Mouse (Mus musculus) liver, embryonic 14.5 days (tissue): ENCODE measurements around the gene Dab2ip. TPM values are rescaled to one million over a fixed set of nuclear protein-coding genes. Genes with fewer than 3 reads are reported as not detected.

Experiments used
- ATAC-seq: fragments of 200-750 bp; cut with Nextera tagmentation; 2 replicates; pipeline ENCODE4 v1.8.0; 2017; ENCODE audit warnings: moderate number of reproducible peaks, mild to moderate bottlenecking, moderate library complexity; ENCODE audit not compliant: insufficient read depth
- DNase-seq, 3 experiments: peaks; one replicate each; pipeline ENCODE4 v3.0.0-alpha.2; 2012 to 2013; ENCODE audit warnings: low read depth in 3 of 3, low spot score in 3 of 3
- H3K27ac ChIP-seq: fragments of 300-500 bp; sonication (generic); 2 replicates; pipeline ENCODE4 v1.5.1; 2014; ENCODE audit warnings: moderate library complexity, mild to moderate bottlenecking, control low read depth, inconsistent platforms
- H3K27me3 ChIP-seq: fragments of 300-500 bp; sonication (generic); 2 replicates; pipeline ENCODE4 v1.6.1; 2014; ENCODE audit warnings: mild to moderate bottlenecking, low read length, moderate library complexity; ENCODE audit not compliant: control insufficient read depth, insufficient read depth
- H3K36me3 ChIP-seq: fragments of 300-500 bp; sonication (generic); replicated peaks from 2 replicates; pipeline ENCODE4 v1.6.1; 2014; ENCODE audit warnings: low read depth; ENCODE audit not compliant: control insufficient read depth, insufficient read depth
- H3K4me1 ChIP-seq, 2 experiments: fragments of 200-500 bp in 1 of 2; fragments of 300-500 bp in 1 of 2; sonication (generic) in 1 of 2; replicated peaks; 2 replicates each; pipeline ENCODE4 v1.6.1; 2012 to 2014; ENCODE audit warnings: antibody characterized with exemption in 1 of 2, inconsistent platforms in 1 of 2, low read length in 1 of 2; ENCODE audit not compliant: control insufficient read depth in 2 of 2, insufficient read depth in 2 of 2
- H3K4me2 ChIP-seq: fragments of 300-500 bp; sonication (generic); 2 replicates; pipeline ENCODE4 v1.6.1; 2014; ENCODE audit warnings: low read depth, mild to moderate bottlenecking, control low read depth, moderate library complexity
- H3K4me3 ChIP-seq, 2 experiments: fragments of 200-500 bp in 1 of 2; fragments of 300-500 bp in 1 of 2; sonication (generic) in 1 of 2; 2 replicates each; pipeline ENCODE4 v1.5.1; 2012 to 2014; ENCODE audit warnings: low read depth in 2 of 2, low read length in 2 of 2, mild to moderate bottlenecking in 2 of 2, control low read depth in 1 of 2, inconsistent platforms in 1 of 2, moderate library complexity in 1 of 2; ENCODE audit not compliant: insufficient read depth in 1 of 2
- H3K9ac ChIP-seq: fragments of 300-500 bp; sonication (generic); replicated peaks from 2 replicates; pipeline ENCODE4 v1.6.1; 2014; ENCODE audit warnings: mild to moderate bottlenecking, control low read depth, moderate library complexity
- H3K9me3 ChIP-seq: fragments of 300-500 bp; sonication (generic); 2 replicates; pipeline ENCODE4 v1.6.1; 2016; ENCODE audit warnings: low read length, mixed read lengths; ENCODE audit not compliant: control insufficient read depth
- CTCF ChIP-seq: IDR thresholded peaks from 2 replicates; pipeline ENCODE4 v1.5.1; 2016; ENCODE audit warnings: antibody characterized with exemption, low read depth, control low read depth
- EP300 ChIP-seq: IDR thresholded peaks from 2 replicates; pipeline ENCODE4 v1.6.1; 2016; ENCODE audit warnings: antibody characterized with exemption, low read depth
- WGBS: fragments of 180-500 bp; shearing (Covaris S2); extraction: QIAGEN DNeasy Blood & Tissue Kit; methylation state at CpG from one replicate; pipeline ENCODE4 v1.1.7; 2014; ENCODE audit not compliant: insufficient replicate concordance; 5-methylcytosine and 5-hydroxymethylcytosine counted together
- polyA plus RNA-seq, 2 experiments: library from polyadenylated mRNA; depleted of rRNA in 1 of 2; stranded (reverse) in 1 of 2; unstranded in 1 of 2; fragments of >200 nt; fragmentation: Nextera tagmentation in 1 of 2; extraction: Ambion mirVana in 1 of 2; gene quantifications; 2 replicates each; pipeline versions ENCODE4 v1.2.1 to v1.2.3; 2012 to 2014

Gene Dab2ip
- polyA plus RNA-seq, 2 experiments: 3.2 to 4.0 TPM

- H3K27ac ChIP-seq: no peak overlapping the region
- H3K4me3 ChIP-seq: no peak overlapping the region
- H3K4me1 ChIP-seq: peaks cover 3 to 34% of the 10 kb centered on the region in 2 experiments
- no peak for TF ChIP-seq CTCF
- TF ChIP-seq EP300: no peak
- H3K9ac ChIP-seq: no peak overlapping the region
- no peaks in the 10 kb centered on the region for H3K36me3 ChIP-seq
- no peak for ATAC-seq
- WGBS: 32% methylated on average over 3 of the region's 3 CpGs
- no peak for DNase-seq
- no peaks in the 10 kb centered on the region for H3K9me3 ChIP-seq
- no peaks in the 10 kb centered on the region for H3K27me3 ChIP-seq
- H3K4me2 ChIP-seq: no peak overlapping the region
These were observed 125.9 kb downstream of the Dab2ip start for GRCm38 (mm10) chr2:35684005-35684404.

- TF ChIP-seq EP300: no peak
- no peak for TF ChIP-seq CTCF
- no peaks in the 10 kb centered on the region for H3K9me3 ChIP-seq
- 72% methylated on average over 9 of the region's 9 CpGs for WGBS
These were observed 126.8 kb downstream of the Dab2ip start for GRCm38 (mm10) chr2:35684735-35685312.

DNA sequence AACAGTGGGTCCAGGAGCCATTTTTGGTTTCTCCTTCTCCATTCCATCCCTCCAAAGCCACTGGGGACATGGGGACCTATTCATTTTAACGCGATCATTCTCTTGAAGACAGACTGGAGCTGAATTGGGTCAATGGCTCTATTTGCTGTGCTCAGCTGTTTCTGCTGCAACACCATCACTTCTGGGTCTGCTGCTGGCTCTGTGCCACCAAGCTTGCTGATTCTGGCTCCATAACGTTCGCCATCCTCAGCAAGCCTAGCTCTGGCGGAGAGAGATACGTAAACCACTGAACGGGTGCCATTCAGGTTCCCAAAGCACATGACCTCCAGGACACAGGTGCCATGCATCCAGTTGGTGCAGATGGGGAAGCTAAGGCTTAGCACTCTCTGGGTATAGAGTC is 128.0 kb downstream of the Dab2ip start:
- 65% methylated on average over 7 of the region's 7 CpGs for WGBS
- TF ChIP-seq EP300: no peak
- no peak for TF ChIP-seq CTCF
- ATAC-seq (no peak), DNase-seq (no peak)
- Histone ChIP-seq H3K9ac (no peak overlapping the region), H3K27ac (no peak overlapping the region), H3K9me3 (no peaks in the 10 kb centered on the region), H3K27me3 (no peaks in the 10 kb centered on the region), H3K36me3 (no peaks in the 10 kb centered on the region), H3K4me2 (no peak overlapping the region), H3K4me3 (no peak overlapping the region), H3K4me1 (peaks cover 2 to 31% of the 10 kb centered on the region in 2 experiments)

More at GRCm38 (mm10) chr2:35684735-35685312, 126.8 kb downstream of the Dab2ip start:
- Histone ChIP-seq H3K9ac (no peak overlapping the region), H3K27me3 (no peaks in the 10 kb centered on the region), H3K27ac (no peak overlapping the region), H3K4me2 (no peak overlapping the region), H3K4me1 (peaks cover 3 to 33% of the 10 kb centered on the region in 2 experiments), H3K36me3 (no peaks in the 10 kb centered on the region), H3K4me3 (no peak overlapping the region)
- DNase-seq: no peak
- ATAC-seq: no peak

DNA sequence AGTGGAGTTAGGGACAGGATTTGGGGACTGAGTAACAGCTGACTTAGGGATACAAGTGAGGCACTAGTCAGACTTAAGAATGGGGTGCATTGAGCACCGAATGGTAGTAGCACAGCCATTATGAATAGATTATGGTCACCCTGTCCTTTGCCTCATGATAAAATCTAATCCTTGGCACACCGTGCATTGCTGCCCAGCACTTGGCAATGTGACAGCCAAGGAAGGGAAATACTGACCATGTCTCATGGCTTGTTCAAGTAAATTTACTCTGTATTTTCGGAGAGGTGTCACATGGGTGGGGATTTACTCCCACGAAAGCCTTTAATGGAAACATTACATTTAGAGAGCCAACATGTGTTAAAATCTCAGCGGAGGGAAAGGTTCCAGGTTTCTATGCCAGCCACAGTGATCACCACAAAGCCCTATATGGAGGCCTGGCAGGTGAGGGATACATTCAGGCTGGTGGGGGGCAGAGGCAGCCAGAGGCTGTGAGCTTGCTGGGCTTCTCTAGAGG is 129.5 kb downstream of the Dab2ip start:
- WGBS: 54% methylated on average over 5 of the region's 5 CpGs
- no peak overlapping the region for H3K4me2 ChIP-seq
- no peaks in the 10 kb centered on the region for H3K9me3 ChIP-seq
- H3K36me3 ChIP-seq: no peaks in the 10 kb centered on the region
- H3K27ac ChIP-seq: no peak overlapping the region
- ATAC-seq (no peak), DNase-seq (no peak)
- H3K4me3 ChIP-seq: no peak overlapping the region
- H3K9ac ChIP-seq: no peak overlapping the region
- no peaks in the 10 kb centered on the region for H3K27me3 ChIP-seq
- peaks cover 0 to 26% of the 10 kb centered on the region in 2 experiments; a peak in 2 of 4 replicates for H3K4me1 ChIP-seq
- TF ChIP-seq EP300 (no peak), CTCF (no peak)

- Histone ChIP-seq H3K4me3 (no peak overlapping the region), H3K9me3 (no peaks in the 10 kb centered on the region), H3K27me3 (no peaks in the 10 kb centered on the region), H3K27ac (no peak overlapping the region), H3K4me2 (no peak overlapping the region), H3K4me1 (peaks cover 0 to 26% of the 10 kb centered on the region in 2 experiments; a peak in 2 of 4 replicates), H3K36me3 (no peaks in the 10 kb centered on the region), H3K9ac (no peak overlapping the region)
- ATAC-seq: no peak
- 41% methylated on average over 4 of the region's 4 CpGs for WGBS
- no peak for DNase-seq
- no peak for TF ChIP-seq EP300
- TF ChIP-seq CTCF: no peak
These were observed 130.1 kb downstream of the Dab2ip start for GRCm38 (mm10) chr2:35688121-35688520.
